Mouse (Mus musculus) retina, embryonic 14.5 days (tissue): ENCODE measurements around the gene Ticrr.
A peak's percentile ranks its signal among the peaks of the same experiment; 100 is the strongest.

Experiments used
- DNase-seq: peaks from one replicate; pipeline ENCODE4 v3.0.0-alpha.2; 2015; ENCODE audit warnings: low spot score

Gene Ticrr

DNA sequence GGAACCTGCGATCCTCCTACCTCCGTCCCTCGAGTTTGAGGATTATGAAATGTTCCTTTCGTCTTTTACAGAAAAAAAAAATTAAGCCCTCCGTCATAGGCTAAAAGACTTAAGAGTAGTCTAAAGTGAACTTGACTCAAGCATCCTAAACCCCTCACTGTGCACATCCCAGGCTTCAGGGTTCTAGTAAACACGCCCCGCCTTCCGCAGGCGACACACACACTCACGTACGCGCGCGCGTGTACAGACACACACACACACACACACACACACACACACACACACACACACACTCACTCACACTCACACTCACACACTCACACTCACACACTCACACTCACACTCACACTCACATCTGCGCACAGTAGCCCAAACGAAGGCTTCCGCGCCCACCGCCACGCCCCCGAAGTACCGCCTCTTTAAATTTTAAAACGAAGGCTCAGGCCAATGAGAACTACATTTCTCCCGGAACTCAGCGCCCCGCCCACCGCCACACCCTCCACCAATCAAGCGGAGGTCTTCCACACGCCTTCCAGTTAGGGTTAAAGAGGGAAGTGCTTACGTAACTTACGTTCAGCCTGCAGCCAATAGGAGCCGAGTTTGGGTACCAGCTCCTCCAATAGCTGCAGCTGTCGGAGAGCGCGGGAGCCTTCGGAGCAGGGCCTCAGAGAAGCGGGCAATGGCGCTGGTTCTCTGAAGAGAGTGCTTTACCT lies at the start of gene Ticrr:
TSS of gene Ticrr (plus strand) at position 619 of the 713 bp plus-strand sequence.
- peak; percentile 98 for DNase-seq

DNA sequence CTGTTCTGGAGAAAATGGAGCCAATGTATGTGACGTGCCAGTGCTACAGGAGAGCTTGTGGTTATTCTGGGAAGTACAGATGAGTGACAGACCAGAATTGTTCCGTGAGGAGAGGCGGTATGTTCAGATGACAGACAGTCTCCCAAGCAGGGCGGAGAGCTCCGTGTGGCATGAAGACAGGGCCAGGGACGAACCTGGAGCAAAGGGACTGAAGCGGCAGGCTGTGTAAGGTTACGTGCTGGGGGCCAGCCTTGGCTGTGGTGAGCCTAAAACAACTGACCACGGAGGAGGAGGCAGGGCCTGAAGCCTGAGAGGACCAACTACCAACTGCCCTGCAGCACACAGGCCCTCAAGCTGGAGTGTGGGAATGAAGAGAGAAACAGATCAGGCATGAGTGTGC lies 48.1 kb upstream of the Ticrr start:
- no peak for DNase-seq

DNA sequence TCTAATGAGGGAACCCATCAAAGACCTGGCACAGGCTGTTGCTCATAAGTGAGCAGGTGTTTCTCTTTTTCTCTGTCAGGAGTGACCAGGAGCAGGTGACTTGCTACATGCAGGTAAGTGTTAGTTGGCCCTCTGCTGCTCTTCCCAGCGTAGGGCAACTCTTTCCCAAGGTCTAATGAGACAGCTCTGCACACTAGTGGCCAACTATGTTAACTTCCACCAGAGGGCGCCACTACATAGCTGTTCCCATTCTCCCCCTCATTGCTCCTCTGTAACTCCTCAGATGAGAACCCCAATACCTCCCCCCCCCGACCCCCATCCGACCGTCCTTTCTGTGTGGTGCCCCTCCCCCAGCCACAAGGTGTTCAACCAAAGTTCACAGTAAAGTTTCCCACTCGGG lies 47.2 kb upstream of the Ticrr start:
- peak; percentile 85 for DNase-seq

DNA sequence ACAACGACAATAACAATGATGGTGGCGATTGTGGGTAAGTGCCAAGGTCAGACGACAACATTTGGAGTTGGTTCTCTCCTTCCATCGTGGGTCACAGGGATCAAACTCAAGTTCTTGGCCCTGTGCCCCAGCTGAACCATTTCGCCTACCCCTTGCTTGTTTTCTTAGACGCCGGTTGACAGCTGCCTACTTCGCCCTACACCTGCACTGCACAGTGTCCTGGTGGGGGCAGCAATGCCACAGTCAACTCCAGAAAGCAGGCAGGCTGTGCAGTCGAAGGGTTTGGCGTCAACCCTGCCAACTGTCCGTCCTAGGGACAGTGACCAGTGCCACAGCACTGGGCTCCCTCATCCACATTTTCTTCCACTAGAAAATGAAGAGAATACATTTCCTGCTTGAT lies 46.7 kb upstream of the Ticrr start:
- DNase-seq, result no peak

DNA sequence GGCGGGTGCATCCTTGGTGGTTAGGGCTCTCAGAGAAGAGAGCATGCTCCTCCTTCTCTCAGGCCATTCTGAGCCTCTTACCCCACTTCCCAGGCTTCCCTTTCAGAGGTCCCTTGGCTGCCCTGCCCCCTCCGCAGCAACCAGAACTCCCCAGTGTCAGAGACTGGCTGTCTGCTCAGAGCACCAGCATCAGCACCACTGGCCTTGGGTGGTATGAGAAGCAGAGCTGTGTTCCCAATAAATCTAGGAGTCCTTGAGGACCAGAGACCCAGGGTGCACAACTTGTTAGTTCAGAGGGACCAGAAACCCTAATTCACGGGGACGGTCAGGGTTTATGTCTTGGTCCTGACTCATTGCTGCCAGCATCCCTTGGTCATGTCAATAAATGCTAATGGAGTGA lies 45.0 kb upstream of the Ticrr start:
- no peak for DNase-seq

DNA sequence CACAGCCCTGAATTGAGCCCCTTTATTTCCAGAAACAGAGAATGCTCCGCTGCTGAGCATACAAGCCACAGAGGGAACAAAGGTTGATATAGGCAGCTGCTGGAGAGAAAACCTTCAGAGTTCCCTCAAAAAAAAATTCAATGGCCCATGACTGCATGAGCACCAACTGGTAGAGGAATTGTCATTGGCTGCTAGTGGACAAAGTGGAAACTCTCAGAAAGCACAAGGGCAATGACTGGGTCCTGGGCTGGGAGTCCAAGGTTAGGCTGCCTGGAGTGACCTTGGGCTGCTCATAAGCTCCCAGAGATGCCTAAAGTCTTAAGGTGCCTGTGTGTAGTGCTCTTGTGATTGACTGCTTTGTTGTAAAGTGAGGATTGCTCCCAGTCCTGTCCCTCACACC lies 44.1 kb upstream of the Ticrr start:
- DNase-seq, result no peak

DNA sequence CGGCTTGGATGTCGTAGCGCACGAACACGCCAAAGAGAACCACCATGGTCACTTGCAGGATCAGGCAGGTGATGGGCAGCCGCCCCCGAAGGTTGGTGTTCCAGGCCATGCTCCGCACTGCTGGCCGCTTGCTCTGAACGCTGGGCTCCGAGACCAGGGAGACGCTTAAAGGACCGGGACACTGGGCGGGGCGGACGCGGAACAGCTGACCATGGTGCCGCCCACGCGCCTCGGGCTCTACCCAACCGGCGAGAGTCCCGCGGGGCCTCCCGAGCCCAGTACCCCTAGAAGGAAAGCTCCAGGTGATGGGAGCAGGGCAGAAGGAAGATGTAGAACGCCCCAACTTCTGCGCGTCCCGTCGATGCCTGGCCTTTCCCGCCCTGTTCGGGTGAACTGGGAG lies 42.6 kb upstream of the Ticrr start, which contains the start of gene Rhcg:
TSS of gene Rhcg (minus strand) at position 240 of the 400 bp plus-strand sequence.
- peak; percentile 35 for DNase-seq

DNA sequence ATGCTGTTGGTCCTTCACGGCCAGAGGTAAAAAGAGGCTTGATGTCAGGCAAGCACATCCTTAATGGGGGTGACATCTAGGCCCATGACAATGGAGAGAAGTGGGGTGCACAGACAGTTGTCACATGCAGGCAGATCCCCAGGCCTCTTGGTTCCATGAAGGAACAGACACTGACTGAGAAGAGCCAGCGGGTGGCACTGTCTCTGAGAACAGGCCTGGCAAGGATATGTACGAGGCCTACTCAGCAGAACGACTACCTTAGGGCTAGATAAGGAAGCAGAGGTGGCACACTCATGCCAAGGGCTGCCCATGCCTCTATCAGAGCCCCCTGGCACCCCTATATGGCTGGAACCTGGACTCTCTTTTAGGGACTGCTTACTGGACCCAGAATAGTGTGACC lies 40.5 kb upstream of the Ticrr start:
- DNase-seq, result no peak

DNA sequence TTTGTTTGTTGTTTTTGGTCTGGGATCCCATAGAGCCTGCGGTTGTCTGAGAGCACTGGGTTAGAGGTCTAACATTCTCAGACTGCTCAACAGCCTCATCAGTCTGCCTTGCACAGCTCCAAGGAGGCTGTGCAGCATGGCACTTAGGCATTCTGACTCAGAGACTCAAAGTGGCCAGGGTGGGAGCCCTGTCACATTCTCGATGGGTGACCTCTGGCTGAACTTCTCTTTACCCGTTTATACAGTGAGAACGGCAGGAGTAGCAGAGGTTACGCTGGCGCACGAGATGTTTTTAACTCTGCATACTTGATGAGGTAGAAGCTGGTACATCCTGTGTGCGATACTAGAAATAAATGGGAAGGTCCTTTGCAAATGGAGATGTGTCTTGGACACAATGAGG lies 36.9 kb upstream of the Ticrr start:
- DNase-seq, result no peak

DNA sequence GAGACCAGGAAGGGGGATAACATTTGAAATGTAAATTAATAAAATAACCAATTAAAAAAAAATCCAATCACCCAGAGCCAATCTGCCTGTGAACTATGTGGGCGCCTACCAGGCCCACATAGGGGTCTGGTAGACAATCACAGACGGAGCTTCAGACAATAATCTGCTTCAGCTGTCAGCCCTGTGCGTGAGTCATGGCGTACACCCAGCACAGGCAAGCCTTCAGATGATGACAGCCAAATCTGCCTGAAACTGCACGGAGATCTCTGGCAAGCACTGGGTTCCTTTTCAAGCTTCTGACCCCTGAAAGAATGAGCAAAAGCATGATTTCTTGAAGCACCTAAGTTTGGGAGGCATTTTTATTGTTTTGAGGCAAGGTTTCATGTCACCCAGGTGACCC lies 33.8 kb upstream of the Ticrr start:
- DNase-seq, result no peak

DNA sequence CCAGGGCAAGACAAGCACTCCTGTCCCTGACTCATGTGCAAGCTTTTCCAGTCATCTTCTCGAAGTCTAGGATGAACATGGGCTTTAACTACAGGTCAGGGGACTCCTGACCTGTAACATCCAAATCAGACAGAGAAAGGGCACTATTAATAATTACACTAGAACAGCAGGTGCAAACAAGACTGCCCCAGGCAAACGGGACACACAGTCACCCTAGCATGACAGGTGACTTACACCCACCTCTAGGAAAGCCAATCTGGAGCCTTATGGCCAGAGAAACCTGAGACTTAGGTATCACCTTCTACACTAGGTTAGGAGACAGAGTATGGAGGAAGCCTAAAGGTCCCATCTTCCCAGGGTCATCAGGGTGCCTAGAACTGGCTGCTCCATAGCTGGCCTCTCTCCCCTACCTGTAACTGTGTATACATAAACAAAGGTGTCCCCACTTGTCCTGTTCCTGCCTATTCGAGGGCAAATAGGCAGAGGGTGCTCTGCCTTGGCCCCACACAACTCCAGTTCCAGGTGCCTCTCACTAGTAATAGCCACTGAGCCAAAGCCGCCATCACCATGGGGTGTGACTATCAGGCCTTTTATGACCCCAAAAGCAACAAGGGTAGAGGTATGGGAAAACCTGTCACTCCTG lies 31.6 kb upstream of the Ticrr start:
- DNase-seq, result no peak

DNA sequence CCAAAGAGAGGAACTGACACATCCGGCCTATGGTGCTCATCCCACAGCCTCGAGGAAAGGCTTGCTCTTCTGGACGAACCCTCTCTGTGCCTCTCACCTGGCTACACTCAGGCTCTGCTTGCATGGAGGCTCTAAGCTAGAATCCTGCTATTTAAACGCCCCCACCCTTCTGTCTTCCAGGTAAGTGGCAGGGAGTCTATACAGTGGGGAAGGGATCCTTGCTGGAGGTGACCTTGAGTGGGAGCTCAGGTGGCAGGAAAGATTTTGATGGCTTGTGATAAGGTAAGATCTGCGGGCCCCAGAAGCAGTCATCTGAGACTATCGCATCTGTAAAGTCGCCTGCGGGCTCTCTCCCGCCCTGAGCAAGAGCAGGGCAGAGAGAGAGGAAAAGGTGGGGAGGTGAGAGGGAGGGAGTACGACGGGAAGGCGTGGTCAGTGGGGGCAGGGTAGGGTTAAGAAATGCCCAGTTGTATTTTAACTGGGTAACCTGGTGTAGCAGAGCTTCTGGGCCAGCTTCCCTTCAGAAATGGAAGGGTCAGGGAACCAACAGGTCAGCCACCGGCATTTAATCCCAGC lies 28.1 kb upstream of the Ticrr start:
- DNase-seq, result no peak

DNA sequence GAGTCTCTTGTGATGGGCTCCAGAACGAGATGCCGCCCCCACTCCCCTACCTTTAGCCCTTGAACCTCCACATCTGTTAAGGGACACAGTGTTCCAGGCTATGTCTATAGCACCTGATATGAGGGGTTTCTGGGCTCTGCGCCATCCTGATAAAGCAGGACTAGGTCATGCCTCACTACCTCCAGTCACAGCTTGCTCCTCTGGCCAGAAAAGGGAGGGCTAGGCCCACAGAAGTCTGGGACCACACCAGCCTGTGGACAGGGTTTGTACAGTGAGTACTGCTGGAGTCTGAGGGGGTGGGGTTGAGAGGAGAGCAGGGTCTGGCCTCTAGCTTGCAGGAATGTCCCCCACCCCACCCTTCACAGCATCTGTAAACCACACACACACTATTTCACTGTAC lies 12.8 kb upstream of the Ticrr start:
- no peak for DNase-seq

DNA sequence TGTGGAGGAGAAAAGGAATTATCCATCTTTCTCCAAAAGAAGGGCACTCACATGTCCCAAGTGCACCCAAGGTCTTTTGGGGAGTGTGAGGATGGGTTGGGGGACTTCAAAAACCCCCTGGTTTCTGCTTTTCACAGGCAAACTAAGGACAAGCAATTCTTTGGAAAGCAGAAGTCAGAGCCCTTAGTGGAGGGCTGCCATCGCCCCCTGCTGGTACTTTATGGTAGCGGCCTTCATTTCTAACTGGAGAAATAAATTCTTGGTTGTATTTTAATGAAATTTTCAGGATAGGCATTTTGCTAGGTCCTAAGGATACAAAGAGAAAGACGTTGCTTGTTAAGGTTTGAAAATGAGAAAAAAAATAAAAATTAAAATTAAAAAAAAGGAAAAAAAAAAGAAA lies 11.0 kb upstream of the Ticrr start:
- DNase-seq, result peak; percentile 82

DNA sequence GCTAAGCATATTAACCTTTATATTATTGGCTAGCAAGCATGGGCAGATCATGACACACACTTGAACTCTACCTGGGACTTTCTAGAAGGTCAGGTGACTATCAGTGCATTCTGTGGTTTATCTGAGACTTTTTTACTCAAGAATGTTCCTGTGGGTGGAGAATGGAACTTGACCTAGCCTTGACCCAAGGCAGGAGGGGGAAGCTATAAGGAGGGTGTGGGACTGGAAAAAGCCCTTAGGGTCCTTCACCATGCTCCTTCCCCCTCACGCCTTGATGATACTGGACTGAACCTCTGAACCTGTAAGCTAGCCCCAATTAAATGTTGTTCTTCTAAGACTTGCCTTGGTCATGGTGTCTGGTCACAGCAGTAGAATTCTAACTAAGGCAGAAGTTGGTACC lies 5.8 kb upstream of the Ticrr start:
- DNase-seq, result no peak

DNA sequence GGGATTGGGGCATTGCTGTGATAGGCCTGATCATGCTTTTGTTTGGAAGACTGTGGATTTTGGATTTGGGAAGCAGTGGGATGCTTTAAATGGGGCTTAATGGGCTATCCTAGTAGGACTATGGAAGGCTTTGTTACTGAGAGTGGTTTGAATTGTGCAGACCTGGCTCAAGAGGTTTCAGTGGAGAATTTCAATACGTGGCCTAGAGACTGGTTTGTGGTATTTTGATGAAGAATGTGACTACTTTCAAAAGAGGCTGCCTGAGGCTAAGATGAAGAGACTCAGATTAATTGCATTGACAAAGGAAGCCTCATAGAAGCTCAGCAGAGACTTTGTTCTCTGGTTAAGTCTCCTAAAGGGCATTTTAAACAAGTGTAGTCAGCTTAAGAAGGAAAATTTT lies 5.4 kb upstream of the Ticrr start:
- DNase-seq, result no peak

DNA sequence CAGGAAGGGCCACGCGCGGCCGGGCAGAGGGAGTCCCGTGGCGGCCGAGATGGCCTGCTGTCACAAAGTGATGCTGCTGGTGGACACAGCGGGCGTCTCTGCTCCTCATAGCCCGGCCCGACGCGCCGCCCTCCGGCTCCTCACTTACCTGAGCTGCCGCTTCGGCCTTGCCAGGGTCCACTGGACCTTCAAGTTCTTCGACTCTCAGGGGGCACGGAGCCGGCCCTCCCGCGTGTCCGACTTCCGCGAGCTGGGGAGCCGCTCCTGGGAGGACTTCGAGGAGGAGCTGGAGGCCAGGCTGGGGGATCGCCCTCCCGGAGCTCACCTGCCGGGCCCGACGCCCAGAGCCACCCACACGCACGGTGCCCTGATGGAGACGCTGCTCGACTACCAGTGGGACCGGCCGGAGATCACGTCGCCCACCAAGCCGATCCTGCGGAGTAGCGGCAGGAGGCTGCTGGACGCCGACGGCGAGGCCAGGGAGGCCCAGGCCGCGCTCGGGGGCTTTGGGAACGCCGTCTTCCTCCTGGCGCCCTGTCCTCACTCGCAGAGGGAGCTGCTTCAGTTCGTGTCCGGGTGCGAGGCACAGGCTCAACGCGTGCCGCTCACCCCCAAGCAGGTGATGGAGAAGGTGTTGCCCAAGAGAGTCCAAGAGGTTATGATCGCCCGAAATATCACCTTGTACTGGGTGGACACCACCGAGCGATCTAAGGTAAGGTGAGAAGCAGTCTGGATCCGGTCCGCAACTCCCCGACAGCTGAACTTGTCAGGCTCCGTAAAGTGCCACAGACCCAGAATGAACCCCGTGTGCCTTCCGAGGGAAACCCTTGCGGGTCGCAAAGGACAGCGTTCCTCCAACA lies 525 bp downstream of the Ticrr start:
- DNase-seq, result no peak

DNA sequence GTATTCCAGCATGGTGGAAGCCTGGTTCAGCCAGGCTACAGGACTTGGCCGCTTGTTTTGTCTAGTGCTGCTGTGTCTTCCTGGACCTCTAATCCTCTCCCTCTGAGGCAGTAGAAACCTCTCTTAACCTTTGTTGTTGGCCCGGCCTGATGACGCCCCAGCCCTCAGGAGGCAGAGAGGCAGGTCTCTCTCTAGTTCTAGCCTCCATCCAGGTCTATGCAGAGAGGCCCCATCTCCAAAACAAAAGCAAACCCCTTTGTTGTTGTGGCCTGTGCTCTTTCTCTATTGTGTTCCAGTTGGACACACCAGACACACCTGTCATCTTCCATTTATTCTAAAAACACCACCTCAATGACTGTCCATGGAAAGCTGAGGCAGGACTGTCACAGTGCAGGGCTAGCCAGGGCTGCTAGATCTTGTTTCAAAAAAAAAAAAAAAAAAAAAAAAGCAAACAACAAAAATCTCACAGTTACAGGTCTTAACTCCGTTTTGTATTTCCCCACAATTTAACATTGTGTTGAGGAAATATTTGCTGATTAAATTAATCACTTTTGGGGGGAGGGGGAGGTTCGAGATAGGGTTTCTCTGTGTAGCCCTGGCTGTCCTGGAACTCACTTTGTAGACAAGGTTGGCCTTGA lies 1.4 kb downstream of the Ticrr start:
- DNase-seq, result peak; percentile 18

DNA sequence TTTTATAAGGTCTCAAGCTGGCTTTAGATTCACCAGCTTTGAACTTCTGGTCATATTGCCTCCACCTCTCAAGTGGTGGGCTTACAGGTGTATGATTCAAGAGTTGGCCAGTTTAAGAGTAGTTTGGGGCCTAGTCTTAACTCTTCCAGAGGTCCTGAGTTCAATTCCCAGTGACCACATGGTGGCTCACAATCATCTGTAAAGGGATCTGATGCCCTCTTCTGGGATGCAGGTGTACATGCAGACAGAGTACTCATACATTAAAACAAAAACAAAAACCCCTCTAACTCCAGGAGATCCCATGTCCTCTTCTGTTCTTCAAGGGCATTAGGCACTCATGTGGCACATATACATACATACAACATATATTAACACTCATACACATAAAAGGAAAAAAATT lies 6.7 kb downstream of the Ticrr start:
- DNase-seq, result no peak

DNA sequence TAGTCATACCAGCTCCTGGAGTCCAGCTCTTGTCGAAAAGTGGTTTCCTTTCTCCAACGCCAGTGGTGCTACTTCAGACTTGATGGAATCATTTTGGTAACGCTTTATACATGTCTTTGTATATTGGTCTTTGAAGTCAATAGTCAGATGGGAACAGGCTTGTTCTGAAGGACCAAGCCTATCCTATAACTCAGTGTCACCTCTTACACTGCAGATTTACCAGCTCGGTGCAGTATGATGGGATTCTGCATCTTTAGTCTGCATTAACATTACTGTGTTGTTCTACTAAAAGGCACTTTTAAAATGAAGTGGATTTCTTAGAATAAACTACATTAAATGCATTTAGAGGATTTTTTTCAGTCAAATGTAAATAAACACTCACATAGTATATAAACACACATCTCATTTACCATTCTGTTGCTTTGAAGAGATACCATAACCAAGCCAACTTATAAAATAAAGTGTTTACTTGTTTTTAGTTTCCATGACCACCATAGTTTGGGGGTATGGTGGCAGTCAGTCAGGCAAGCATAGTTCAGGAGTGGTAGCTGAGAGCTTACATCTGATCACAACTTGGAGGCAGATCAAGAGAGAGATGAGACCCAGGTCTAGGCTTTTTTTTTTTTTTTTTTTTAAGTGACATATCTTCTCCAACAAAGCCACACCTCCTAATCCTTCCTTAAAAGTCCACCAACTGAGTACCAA lies 11.1 kb downstream of the Ticrr start:
- DNase-seq, result no peak

DNA sequence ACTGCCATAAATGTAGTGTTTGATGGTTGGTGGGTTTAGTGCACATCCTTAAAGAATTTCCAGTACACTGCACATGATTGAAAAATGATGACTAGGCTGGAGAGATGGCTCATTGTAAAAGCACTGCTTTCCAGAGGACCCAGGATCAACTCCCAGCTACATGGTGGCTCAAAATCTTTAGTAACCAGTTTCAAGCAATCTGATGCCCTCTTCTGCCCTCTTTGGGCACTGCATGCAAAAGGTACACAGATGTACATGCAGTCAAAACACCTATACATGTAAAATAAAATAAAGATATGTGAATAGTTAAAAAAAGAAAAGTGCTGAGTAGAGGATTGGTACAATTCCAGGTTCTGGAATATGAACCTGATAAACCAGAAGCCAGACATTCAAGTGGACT lies 19.2 kb downstream of the Ticrr start:
- peak; percentile 15 for DNase-seq

DNA sequence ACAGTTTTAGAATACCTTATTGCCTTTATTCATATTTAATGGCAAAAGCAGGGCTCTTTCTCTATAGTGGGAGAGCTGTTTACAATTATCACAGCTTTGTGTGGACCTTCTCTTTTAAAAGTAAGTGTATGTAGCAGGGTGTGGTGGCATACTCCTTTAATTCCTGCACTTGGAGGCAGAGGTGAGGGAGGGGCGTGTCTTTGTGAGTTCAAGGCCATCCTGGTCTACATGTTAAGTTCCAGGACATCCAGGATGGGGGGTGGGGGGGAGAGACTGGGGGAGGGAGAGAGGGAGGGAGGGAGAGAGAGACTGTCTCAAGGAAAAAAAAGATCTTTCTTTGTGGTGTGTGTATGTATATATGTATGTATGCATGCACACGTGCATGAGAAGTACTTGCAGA lies 20.2 kb downstream of the Ticrr start:
- DNase-seq, result no peak
